Mouse (Mus musculus): ENCODE data around the gene Cox16.

DNA sequence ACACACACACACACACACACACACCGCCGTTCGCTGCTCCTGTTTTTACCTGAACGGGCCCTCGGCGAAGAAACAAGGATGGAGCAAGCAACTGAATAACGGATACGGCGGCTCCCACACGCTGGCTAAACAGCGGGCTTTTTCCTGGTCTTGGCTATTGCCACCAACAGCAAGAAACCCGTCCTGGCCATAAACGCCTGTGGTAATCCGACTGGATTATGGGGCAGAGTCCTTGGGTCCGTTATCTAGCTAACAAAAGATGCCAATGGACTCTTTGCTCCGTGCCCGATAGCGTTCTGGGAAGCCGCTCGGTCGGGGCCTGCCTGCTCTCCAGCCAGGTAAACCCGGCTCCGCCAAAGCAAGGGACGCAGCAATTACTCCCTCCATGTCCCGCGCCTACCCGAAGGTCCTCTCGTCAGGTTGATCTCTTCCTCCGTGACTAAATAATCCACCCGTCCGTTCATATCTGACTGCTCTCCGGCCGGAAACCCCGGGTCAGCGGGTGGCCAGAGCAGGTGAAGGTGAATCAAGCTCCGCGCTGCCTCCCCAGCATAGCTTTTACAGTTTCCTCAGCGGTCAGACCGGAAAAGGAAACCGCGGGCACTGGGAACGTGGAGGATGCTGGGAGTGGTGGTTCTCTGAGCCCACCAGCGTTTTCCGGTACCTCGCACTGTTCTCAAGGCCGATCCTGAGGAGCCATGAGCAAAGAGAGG lies 47.5 kb upstream of the Cox16 start, which contains the start of the genes Gm20498 and Synj2bp:
- no peak for TF ChIP-seq CTCF (IDR thresholded peaks at IDR 0.05; ENCODE audit: low read depth, low read length)
- TF ChIP-seq POLR2A (IDR thresholded peaks at IDR 0.05; ENCODE audit: extremely low read depth, insufficient read depth, low read length) = peak; percentile 84; the same call in 1 of the 2 replicates
